Mouse (Mus musculus): ENCODE data around the gene 2310057N15Rik. TPM values are rescaled to one million over a fixed set of nuclear protein-coding genes. Genes with fewer than 3 reads are reported as not detected.

2310057N15Rik gene
- polyA plus RNA-seq, 1 experiment from 2014 or later, result not detected

DNA sequence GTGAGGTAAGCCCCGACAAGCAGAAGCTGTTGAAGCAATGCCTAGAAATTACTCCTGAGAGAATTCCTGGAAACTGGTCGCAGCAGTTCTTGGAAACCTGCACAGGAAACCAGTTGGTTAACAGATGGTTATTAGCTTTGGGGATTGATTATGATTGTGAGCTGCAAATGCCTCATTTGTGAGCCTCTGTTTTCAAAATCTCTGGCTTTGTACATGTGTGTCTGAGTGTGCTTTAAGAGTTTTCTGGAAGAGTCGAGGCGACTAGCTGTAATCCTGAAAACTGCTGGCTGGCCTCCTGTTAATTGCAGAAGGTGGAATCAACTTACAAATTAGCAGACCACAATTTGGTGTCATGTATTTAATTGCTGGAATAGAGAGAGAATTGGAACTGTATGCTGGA, 26.1 kb downstream of the 2310057N15Rik start:
- H3K4me1 ChIP-seq (replicated peaks; ENCODE audit: control insufficient read depth, insufficient read depth, low read length), result no peaks in the 10 kb centered on the region
- no peak overlapping the region for H3K4me3 ChIP-seq (ENCODE audit: low read depth, low read length)
- no peak overlapping the region for H3K27ac ChIP-seq (ENCODE audit: low read depth, low read length)
- no peak overlapping the region for H3K4me2 ChIP-seq (replicated peaks; ENCODE audit: low read depth)
- no peaks in the 10 kb centered on the region for H3K36me3 ChIP-seq (ENCODE audit: control insufficient read depth, insufficient read depth)
- no peak overlapping the region for H3K9ac ChIP-seq (ENCODE audit: low read depth, low read length)
- TF ChIP-seq CTCF (IDR thresholded peaks at IDR 0.05; ENCODE audit: low read depth), result no peak
- H3K9me3 ChIP-seq (ENCODE audit: control insufficient read depth), result no peaks in the 10 kb centered on the region
- no peaks in the 10 kb centered on the region for H3K27me3 ChIP-seq (replicated peaks; ENCODE audit: control insufficient read depth, insufficient read depth, low read length)
- ATAC-seq, result no peak
- WGBS, result 69% methylated on average over 4 of the region's 4 CpGs

DNA sequence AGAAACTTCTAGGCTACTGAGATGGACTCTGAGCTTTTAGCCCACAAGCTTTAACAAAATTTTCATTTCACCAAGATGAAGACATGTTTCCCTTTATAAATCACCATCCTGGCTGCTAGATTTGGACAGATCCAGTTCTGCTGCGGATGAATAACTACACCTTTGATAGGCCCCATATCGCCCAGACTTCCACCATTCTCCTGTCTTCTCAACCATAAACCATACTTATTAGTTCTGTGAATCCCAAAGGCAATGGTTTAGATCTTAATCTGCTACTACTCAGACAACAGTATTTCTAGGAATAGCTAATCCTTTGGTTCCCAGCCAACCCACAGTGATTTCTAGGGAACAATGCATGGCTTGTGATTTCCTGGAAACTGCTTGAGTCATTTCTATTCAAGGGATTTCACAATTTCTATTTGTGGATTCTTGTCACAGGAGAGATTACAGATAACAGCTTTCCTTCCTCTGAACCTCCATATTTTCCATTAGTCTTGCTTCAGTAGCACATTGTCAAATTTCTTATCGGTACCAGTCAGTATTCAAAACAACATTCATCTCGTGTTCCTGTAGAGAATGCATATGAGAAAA, 29.2 kb downstream of the 2310057N15Rik start:
- no peak for TF ChIP-seq CTCF (IDR thresholded peaks at IDR 0.05; ENCODE audit: low read depth)
- H3K4me3 ChIP-seq (ENCODE audit: low read depth, low read length), result no peak overlapping the region
- 78% methylated on average over 4 of the region's 4 CpGs for WGBS
- no peaks in the 10 kb centered on the region for H3K27me3 ChIP-seq (replicated peaks; ENCODE audit: control insufficient read depth, insufficient read depth, low read length)
- no peaks in the 10 kb centered on the region for H3K36me3 ChIP-seq (ENCODE audit: control insufficient read depth, insufficient read depth)
- H3K9ac ChIP-seq (ENCODE audit: low read depth, low read length), result no peak overlapping the region
- peak; percentile 25; the same call in 1 of the 2 replicates for ATAC-seq
- H3K4me2 ChIP-seq (replicated peaks; ENCODE audit: low read depth), result no peak overlapping the region
- H3K4me1 ChIP-seq (replicated peaks; ENCODE audit: control insufficient read depth, insufficient read depth, low read length), result no peaks in the 10 kb centered on the region
- H3K9me3 ChIP-seq (ENCODE audit: control insufficient read depth), result no peaks in the 10 kb centered on the region
- H3K27ac ChIP-seq (ENCODE audit: low read depth, low read length), result no peak overlapping the region

DNA sequence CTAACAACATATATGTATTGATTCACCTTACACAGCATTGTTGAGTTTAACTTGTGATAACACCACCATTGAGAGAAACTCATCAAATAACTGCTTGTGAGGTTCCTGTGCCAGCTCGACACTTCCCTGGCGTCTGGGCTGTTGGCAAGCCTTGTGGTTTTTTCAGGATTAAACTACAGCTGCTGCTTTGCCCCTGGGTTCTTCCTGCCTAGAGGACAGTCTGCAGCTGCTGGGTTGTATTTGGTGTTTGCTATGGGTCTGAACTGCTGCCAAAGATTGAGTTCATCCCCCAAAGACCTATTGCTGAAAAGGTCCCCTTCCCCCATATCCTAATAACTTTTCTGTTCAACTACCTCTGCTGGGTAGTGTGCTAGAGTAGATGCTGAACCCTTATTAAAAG, 38.6 kb downstream of the 2310057N15Rik start:
- H3K4me1 ChIP-seq (replicated peaks; ENCODE audit: control insufficient read depth, insufficient read depth, low read length), result no peaks in the 10 kb centered on the region
- no peak overlapping the region for H3K4me2 ChIP-seq (replicated peaks; ENCODE audit: low read depth)
- H3K36me3 ChIP-seq (ENCODE audit: control insufficient read depth, insufficient read depth), result no peaks in the 10 kb centered on the region
- no peaks in the 10 kb centered on the region for H3K27me3 ChIP-seq (replicated peaks; ENCODE audit: control insufficient read depth, insufficient read depth, low read length)
- H3K4me3 ChIP-seq (ENCODE audit: low read depth, low read length), result no peak overlapping the region
- no peak overlapping the region for H3K27ac ChIP-seq (ENCODE audit: low read depth, low read length)
- 52% methylated on average over 2 of the region's 2 CpGs for WGBS
- H3K9me3 ChIP-seq (ENCODE audit: control insufficient read depth), result no peaks in the 10 kb centered on the region
- H3K9ac ChIP-seq (ENCODE audit: low read depth, low read length), result no peak overlapping the region
- ATAC-seq, result no peak
- no peak for TF ChIP-seq CTCF (IDR thresholded peaks at IDR 0.05; ENCODE audit: low read depth)

DNA sequence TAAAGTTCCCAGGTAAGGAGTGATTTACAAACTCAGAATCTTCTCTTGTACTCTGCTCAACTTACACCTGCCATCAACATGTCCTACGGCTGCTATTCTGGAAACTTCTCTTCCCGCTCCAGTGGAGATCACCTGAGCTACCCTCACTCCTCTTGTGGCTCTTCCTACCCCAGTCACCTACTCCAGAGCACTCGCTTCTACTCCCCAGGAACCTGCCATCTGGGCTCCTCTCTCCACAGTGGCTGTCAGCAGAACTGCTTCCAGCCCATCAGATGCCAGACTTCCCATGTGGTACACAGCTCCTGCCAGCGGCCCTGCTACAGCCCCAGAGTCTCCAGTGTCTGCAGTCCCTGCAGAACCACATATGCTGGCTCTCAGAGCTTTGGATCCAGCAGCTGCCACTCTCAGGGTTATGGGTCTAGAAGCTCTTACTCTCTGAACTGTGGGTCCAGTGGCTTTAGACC, 45.2 kb downstream of the 2310057N15Rik start, which contains the start of gene Krtap13-1:
Gene Krtap13-1, plus strand, starts transcription at position 51 of the 464 bp plus-strand sequence.
- H3K27ac ChIP-seq (ENCODE audit: low read depth, low read length), result no peak within 1 kb of the TSS
- no peak within 1 kb of the TSS for H3K9ac ChIP-seq (ENCODE audit: low read depth, low read length)
- TF ChIP-seq CTCF (IDR thresholded peaks at IDR 0.05; ENCODE audit: low read depth), result no peak
- no peak within 1 kb of the TSS for H3K4me3 ChIP-seq (ENCODE audit: low read depth, low read length)
- H3K27me3 ChIP-seq (replicated peaks; ENCODE audit: control insufficient read depth, insufficient read depth, low read length), result no peaks in the 10 kb centered on the region
- H3K36me3 ChIP-seq (ENCODE audit: control insufficient read depth, insufficient read depth), result no peaks in the 10 kb centered on the region
- no peak within 1 kb of the TSS for H3K4me2 ChIP-seq (replicated peaks; ENCODE audit: low read depth)
- no peak for ATAC-seq
- no peaks in the 10 kb centered on the region for H3K4me1 ChIP-seq (replicated peaks; ENCODE audit: control insufficient read depth, insufficient read depth, low read length)
- 75% methylated on average over 4 of the region's 4 CpGs for WGBS
- no peaks in the 10 kb centered on the region for H3K9me3 ChIP-seq (ENCODE audit: control insufficient read depth)

Other genes starting within 250 kb of the 2310057N15Rik start
- 48.9 and 56.8 TPM in 2 replicates for gene Cldn8, start 211.0 kb downstream of the 2310057N15Rik start, polyA plus RNA-seq (2015; fragmentation: Nextera tagmentation; extraction: Ambion mirVana)
- gene Krtap24-1, start 161.9 kb downstream of the 2310057N15Rik start, polyA plus RNA-seq (2015; fragmentation: Nextera tagmentation; extraction: Ambion mirVana), result not detected in 2 replicates
- gene 2310079G19Rik, start 146.5 kb downstream of the 2310057N15Rik start, polyA plus RNA-seq (2015; fragmentation: Nextera tagmentation; extraction: Ambion mirVana), result not detected in 2 replicates
- gene Krtap26-1, start 126.4 kb downstream of the 2310057N15Rik start, polyA plus RNA-seq (2015; fragmentation: Nextera tagmentation; extraction: Ambion mirVana), result 0.37 and 2.0 TPM in 2 replicates
- gene Krtap27-1, start 102.5 kb downstream of the 2310057N15Rik start, polyA plus RNA-seq (2015; fragmentation: Nextera tagmentation; extraction: Ambion mirVana), result not detected in 2 replicates
- not detected in 2 replicates for gene 2310061N02Rik, start 66.2 kb downstream of the 2310057N15Rik start, polyA plus RNA-seq (2015; fragmentation: Nextera tagmentation; extraction: Ambion mirVana)
- gene Krtap13-1, start 45.3 kb downstream of the 2310057N15Rik start, polyA plus RNA-seq (2015; fragmentation: Nextera tagmentation; extraction: Ambion mirVana), result not detected in 2 replicates
- gene Krtap13, start 22.6 kb downstream of the 2310057N15Rik start, polyA plus RNA-seq (2015; fragmentation: Nextera tagmentation; extraction: Ambion mirVana), result not detected in 2 replicates
- gene 2310034C09Rik, start 15.4 kb downstream of the 2310057N15Rik start, polyA plus RNA-seq (2015; fragmentation: Nextera tagmentation; extraction: Ambion mirVana), result not detected in 2 replicates
- gene Gm5965, start 3.7 kb upstream of the 2310057N15Rik start, polyA plus RNA-seq (2015; fragmentation: Nextera tagmentation; extraction: Ambion mirVana), result not detected in 2 replicates
- not detected in 2 replicates for gene Gm20741, start 38.0 kb upstream of the 2310057N15Rik start, polyA plus RNA-seq (2015; fragmentation: Nextera tagmentation; extraction: Ambion mirVana)
- not detected in 2 replicates for gene Krtap15, start 46.0 kb upstream of the 2310057N15Rik start, polyA plus RNA-seq (2015; fragmentation: Nextera tagmentation; extraction: Ambion mirVana)
- not detected in 2 replicates for gene Krtap14, start 51.9 kb upstream of the 2310057N15Rik start, polyA plus RNA-seq (2015; fragmentation: Nextera tagmentation; extraction: Ambion mirVana)
- not detected in 2 replicates for gene Krtap19-1, start 95.2 kb upstream of the 2310057N15Rik start, polyA plus RNA-seq (2015; fragmentation: Nextera tagmentation; extraction: Ambion mirVana)
- not detected in 2 replicates for gene Krtap19-2, start 100.1 kb upstream of the 2310057N15Rik start, polyA plus RNA-seq (2015; fragmentation: Nextera tagmentation; extraction: Ambion mirVana)
- not detected in 2 replicates for gene Krtap19-3, start 103.8 kb upstream of the 2310057N15Rik start, polyA plus RNA-seq (2015; fragmentation: Nextera tagmentation; extraction: Ambion mirVana)
- not detected in 2 replicates for gene Krtap19-4, start 110.9 kb upstream of the 2310057N15Rik start, polyA plus RNA-seq (2015; fragmentation: Nextera tagmentation; extraction: Ambion mirVana)
- not detected in 2 replicates for gene Krtap19-5, start 122.3 kb upstream of the 2310057N15Rik start, polyA plus RNA-seq (2015; fragmentation: Nextera tagmentation; extraction: Ambion mirVana)
- gene Krtap19-9b, start 158.1 kb upstream of the 2310057N15Rik start, polyA plus RNA-seq (2015; fragmentation: Nextera tagmentation; extraction: Ambion mirVana), result not detected in 2 replicates
- not detected in 2 replicates for gene Krtap16-3, start 188.7 kb upstream of the 2310057N15Rik start, polyA plus RNA-seq (2015; fragmentation: Nextera tagmentation; extraction: Ambion mirVana)
- gene Krtap22-2, start 236.6 kb upstream of the 2310057N15Rik start, polyA plus RNA-seq (2015; fragmentation: Nextera tagmentation; extraction: Ambion mirVana), result not detected in 2 replicates
- not detected in 2 replicates for gene Gm10229, start 241.1 kb upstream of the 2310057N15Rik start, polyA plus RNA-seq (2015; fragmentation: Nextera tagmentation; extraction: Ambion mirVana)

Data from intestine, postnatal 0 days (tissue).